Mouse (Mus musculus) E14TG2a.4 (cell line): ENCODE measurements at regions not wholly inside any gene's neighbourhood (a gene's known extent, or its start where the extent isn't known, plus 50 kb on each side); places are given as distances from the start of the nearest gene placed in this dataset.

Source experiments
- CTCF ChIP-seq: conservative IDR thresholded peaks from 2 replicates; pipeline ENCODE4 v1.5.1; 2014; ENCODE audit warnings: low read length
- NANOG ChIP-seq: IDR thresholded peaks from 2 replicates; pipeline ENCODE4 v1.6.1; 2014; ENCODE audit warnings: borderline replicate concordance, low read length, mixed read lengths
- POU5F1 ChIP-seq: IDR thresholded peaks from 2 replicates; pipeline ENCODE4 v1.6.1; 2014; ENCODE audit warnings: low read length, borderline replicate concordance

DNA sequence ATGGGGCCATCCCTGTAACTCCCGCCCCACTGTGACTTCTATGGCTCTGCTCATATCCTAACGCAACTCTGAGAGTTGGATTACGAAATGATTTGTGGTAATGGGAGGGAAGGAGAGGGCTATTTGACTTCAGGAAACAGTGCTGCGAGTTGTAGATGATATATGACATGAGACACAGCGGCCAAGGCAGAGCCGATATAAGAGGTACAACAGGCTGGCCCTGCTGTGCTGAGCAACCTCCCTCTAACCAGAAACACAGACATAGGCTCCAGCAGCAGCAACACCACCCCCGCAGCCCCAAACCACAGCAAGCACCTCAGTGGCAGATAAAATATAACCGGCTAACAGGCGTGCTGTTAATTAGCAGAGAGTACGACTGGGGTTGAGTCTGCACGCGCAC lies 312.5 kb upstream of the Mgmt start:
- TF ChIP-seq CTCF (no peak), NANOG (no peak), POU5F1 (no peak)
